Mouse (Mus musculus): ENCODE data around the gene Uqcrh.

- TF ChIP-seq POLR2A (IDR thresholded peaks at IDR 0.05; ENCODE audit: borderline replicate concordance, control insufficient read depth, low read depth, low read length) (no peak), CTCF (IDR thresholded peaks at IDR 0.05; ENCODE audit: control insufficient read depth, insufficient read depth, low read length) (no peak)
Observed at GRCm38 (mm10) chr4:116074145-116074675, 661 bp downstream of the Uqcrh start.

Data from bone marrow, adult 2 months (tissue).